Mouse (Mus musculus) hindbrain, postnatal 0 days (tissue): ENCODE data around the gene Cog6. TPM values are rescaled to one million over a fixed set of nuclear protein-coding genes. Genes with fewer than 3 reads are reported as not detected.

ENCODE experiments used
- ATAC-seq: fragments of 200-750 bp; cut with Nextera tagmentation; 2 replicates; pipeline ENCODE4 v1.8.0; 2017; ENCODE audit warnings: mild to moderate bottlenecking, moderate TSS enrichment, moderate library complexity
- DNase-seq: peaks from one replicate; pipeline ENCODE4 v3.0.0-alpha.2; 2015; ENCODE audit warnings: low spot score
- H3K27ac ChIP-seq: fragments of 300-500 bp; sonication (generic); 2 replicates; pipeline ENCODE4 v1.5.1; 2014; ENCODE audit warnings: mild to moderate bottlenecking
- H3K27me3 ChIP-seq: fragments of 300-500 bp; sonication (generic); 2 replicates; pipeline ENCODE4 v1.6.1; 2014; ENCODE audit warnings: low read length, mixed read lengths; ENCODE audit not compliant: insufficient read depth
- H3K36me3 ChIP-seq: fragments of 300-500 bp; sonication (generic); 2 replicates; pipeline ENCODE4 v1.6.1; 2014; ENCODE audit warnings: low read length, mixed read lengths; ENCODE audit not compliant: insufficient read depth
- H3K4me1 ChIP-seq: fragments of 300-500 bp; sonication (generic); 2 replicates; pipeline ENCODE4 v1.6.1; 2014; ENCODE audit warnings: antibody characterized with exemption, low read length, mixed read lengths; ENCODE audit not compliant: insufficient read depth
- H3K4me2 ChIP-seq: fragments of 300-500 bp; sonication (generic); 2 replicates; pipeline ENCODE4 v1.6.1; 2014; ENCODE audit warnings: low read depth, mild to moderate bottlenecking, low read length, moderate library complexity, mixed read lengths
- H3K4me3 ChIP-seq: fragments of 300-500 bp; sonication (generic); 2 replicates; pipeline ENCODE4 v1.5.1; 2014; ENCODE audit warnings: low read length
- H3K9ac ChIP-seq: fragments of 300-500 bp; sonication (generic); replicated peaks from 2 replicates; pipeline ENCODE4 v1.6.1; 2014; ENCODE audit warnings: mild to moderate bottlenecking, low read length, moderate library complexity, mixed read lengths
- H3K9me3 ChIP-seq: fragments of 300-500 bp; sonication (generic); 2 replicates; pipeline ENCODE4 v1.6.1; 2016; ENCODE audit warnings: low read length, mixed read lengths
- CTCF ChIP-seq: IDR thresholded peaks from 2 replicates; pipeline ENCODE4 v1.5.1; 2016; ENCODE audit warnings: antibody characterized with exemption, control low read depth, low read depth
- WGBS: fragments of 180-500 bp; shearing (Covaris S2); extraction: QIAGEN DNeasy Blood & Tissue Kit; methylation state at CpG from one replicate; pipeline ENCODE4 v1.1.7; 2014; 5-methylcytosine and 5-hydroxymethylcytosine counted together
- polyA plus RNA-seq: library from polyadenylated mRNA; unstranded; fragments of >200 nt; fragmentation: Nextera tagmentation; extraction: Ambion mirVana; gene quantifications from 2 replicates; pipeline ENCODE4 v1.2.1, GENCODE M21; 2015
- total RNA-seq: library from RNA; depleted of rRNA; stranded (reverse); fragments of >200 nt; gene quantifications from 2 replicates; pipeline ENCODE4 v1.2.3, GENCODE M21; 2014

Gene Cog6
- total and polyA plus RNA-seq, 2 experiments from 2014 or later = 24.8 to 28.0 TPM

GRCm38 (mm10) chr3:53033448-53033847, 16.4 kb upstream of the Cog6 start:
- WGBS = 23% methylated on average over 3 of the region's 3 CpGs
- no peaks in the 10 kb centered on the region for H3K9me3 ChIP-seq
- H3K4me1 ChIP-seq = no peaks in the 10 kb centered on the region
- no peak overlapping the region for H3K9ac ChIP-seq
- H3K36me3 ChIP-seq = no peaks in the 10 kb centered on the region
- ATAC-seq = peak; percentile 35; the same call in 1 of the 2 replicates
- no peaks in the 10 kb centered on the region for H3K27me3 ChIP-seq
- no peak overlapping the region for H3K4me2 ChIP-seq
- DNase-seq = peak; percentile 82
- no peak overlapping the region for H3K4me3 ChIP-seq
- no peak overlapping the region for H3K27ac ChIP-seq
- TF ChIP-seq CTCF = peak; percentile 83

- TF ChIP-seq CTCF = no peak
- Histone ChIP-seq H3K36me3 (no peaks in the 10 kb centered on the region), H3K4me2 (no peak overlapping the region), H3K9ac (no peak overlapping the region), H3K9me3 (no peaks in the 10 kb centered on the region), H3K27ac (no peak overlapping the region), H3K4me1 (no peaks in the 10 kb centered on the region), H3K27me3 (no peaks in the 10 kb centered on the region), H3K4me3 (no peak overlapping the region)
- 62% methylated on average over 5 of the region's 5 CpGs for WGBS
- no peak for ATAC-seq
- no peak for DNase-seq
Observed at GRCm38 (mm10) chr3:53032432-53032831, 15.4 kb upstream of the Cog6 start.

- no peak overlapping the region for H3K9ac ChIP-seq
- H3K27me3 ChIP-seq = no peaks in the 10 kb centered on the region
Observed at GRCm38 (mm10) chr3:53031586-53031985, 14.5 kb upstream of the Cog6 start.

GRCm38 (mm10) chr3:53029046-53029445, 12.0 kb upstream of the Cog6 start:
- Histone ChIP-seq H3K27me3 (no peaks in the 10 kb centered on the region), H3K36me3 (no peaks in the 10 kb centered on the region), H3K9ac (no peak overlapping the region), H3K9me3 (no peaks in the 10 kb centered on the region), H3K27ac (no peak overlapping the region), H3K4me3 (no peak overlapping the region), H3K4me1 (no peaks in the 10 kb centered on the region), H3K4me2 (no peak overlapping the region)
- peak; percentile 82 for TF ChIP-seq CTCF
- DNase-seq (peak; percentile 85), ATAC-seq (0 out of 2 replicates have a peak, but pooled peaks have one; percentile 67)
- 26% methylated on average over 7 of the region's 7 CpGs for WGBS

More at GRCm38 (mm10) chr3:53031586-53031985, 14.5 kb upstream of the Cog6 start:
- no peak for TF ChIP-seq CTCF
- DNase-seq = no peak
- 48% methylated on average over 6 of the region's 6 CpGs for WGBS
- no peaks in the 10 kb centered on the region for H3K36me3 ChIP-seq
- no peak overlapping the region for H3K4me3 ChIP-seq
- no peaks in the 10 kb centered on the region for H3K4me1 ChIP-seq
- ATAC-seq = no peak
- H3K4me2 ChIP-seq = no peak overlapping the region
- no peak overlapping the region for H3K27ac ChIP-seq
- no peaks in the 10 kb centered on the region for H3K9me3 ChIP-seq

GRCm38 (mm10) chr3:53027333-53027732, 10.3 kb upstream of the Cog6 start:
- Histone ChIP-seq H3K4me3 (no peak overlapping the region), H3K27me3 (no peaks in the 10 kb centered on the region), H3K9me3 (no peaks in the 10 kb centered on the region), H3K4me2 (no peak overlapping the region), H3K9ac (no peak overlapping the region), H3K36me3 (no peaks in the 10 kb centered on the region), H3K4me1 (no peaks in the 10 kb centered on the region), H3K27ac (no peak overlapping the region)
- no peak for ATAC-seq
- TF ChIP-seq CTCF = no peak
- no peak for DNase-seq
- 86% methylated on average over 4 of the region's 4 CpGs for WGBS

- Histone ChIP-seq H3K27ac (no peak overlapping the region), H3K36me3 (peaks cover 30% of the 10 kb centered on the region), H3K27me3 (no peaks in the 10 kb centered on the region), H3K9ac (no peak overlapping the region), H3K4me1 (no peaks in the 10 kb centered on the region), H3K9me3 (no peaks in the 10 kb centered on the region), H3K4me3 (no peak overlapping the region), H3K4me2 (no peak overlapping the region)
- no peak for ATAC-seq
- 95% methylated on average over 8 of the region's 8 CpGs for WGBS
- no peak for TF ChIP-seq CTCF
- DNase-seq = no peak
Observed at GRCm38 (mm10) chr3:53007411-53007810, 9.6 kb downstream of the Cog6 start.

GRCm38 (mm10) chr3:53004406-53005114, 12.5 kb downstream of the Cog6 start:
- no peak overlapping the region for H3K4me3 ChIP-seq
- TF ChIP-seq CTCF = peak; percentile 73
- no peak overlapping the region for H3K4me2 ChIP-seq
- no peaks in the 10 kb centered on the region for H3K9me3 ChIP-seq
- H3K9ac ChIP-seq = no peak overlapping the region
- H3K27ac ChIP-seq = no peak overlapping the region
- WGBS = 64% methylated on average over 2 of the region's 2 CpGs
- DNase-seq = peak; percentile 82
- 0 out of 2 replicates have a peak, but pooled peaks have one; percentile 68 for ATAC-seq
- peaks cover 44% of the 10 kb centered on the region for H3K36me3 ChIP-seq
- H3K4me1 ChIP-seq = no peaks in the 10 kb centered on the region
- no peaks in the 10 kb centered on the region for H3K27me3 ChIP-seq
